Mouse (Mus musculus) C2C12 (cell line): ENCODE measurements around the gene Tgfb1.

Experiments used
- CTCF ChIP-seq: IDR thresholded peaks from one replicate; pipeline ENCODE4 v1.5.1; 2011; ENCODE audit not compliant: control insufficient read depth, insufficient read depth, insufficient read length
- USF1 ChIP-seq: IDR thresholded peaks from one replicate; pipeline ENCODE4 v1.6.1; 2011; ENCODE audit warnings: low read depth, mild to moderate bottlenecking, control low read depth, moderate library complexity

DNA sequence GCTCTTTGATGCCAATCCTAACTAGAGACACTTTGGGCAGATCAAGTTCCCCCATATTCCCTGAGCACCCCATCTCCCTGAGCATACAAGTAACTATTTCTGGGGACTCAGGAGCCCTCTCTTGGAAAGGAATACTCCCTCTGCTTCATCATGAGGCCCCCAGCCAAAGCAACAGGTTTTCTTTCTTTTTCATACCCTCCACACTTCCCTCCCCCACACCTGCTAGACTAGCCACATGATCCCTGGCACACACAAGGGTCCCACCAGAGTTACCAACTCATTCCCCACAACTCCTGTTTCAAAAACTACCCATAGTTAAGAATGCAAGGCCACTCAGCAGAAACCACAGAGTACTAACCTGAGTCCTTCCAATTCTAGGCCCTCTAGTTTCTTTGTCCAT is 66.3 kb downstream of the Tgfb1 start:
- TF ChIP-seq CTCF (no peak), USF1 (no peak)
